Mouse (Mus musculus) testis, adult 2 months (tissue): Measurements from ENCODE around the gene Gm5771.

Experiments
- CTCF ChIP-seq: fragments of 200-500 bp; IDR thresholded peaks from 2 replicates; pipeline ENCODE4 v1.5.1; 2012; ENCODE audit warnings: low read depth, mild to moderate bottlenecking, inconsistent platforms, low read length, moderate library complexity; ENCODE audit not compliant: control insufficient read depth, insufficient read depth, insufficient replicate concordance
- POLR2A ChIP-seq: fragments of 200-500 bp; IDR thresholded peaks from 2 replicates; pipeline ENCODE4 v1.6.1; 2012; ENCODE audit warnings: low read depth, mild to moderate bottlenecking, inconsistent platforms, low read length, moderate library complexity; ENCODE audit not compliant: control insufficient read depth

- no peak for TF ChIP-seq POLR2A
- TF ChIP-seq CTCF: no peak
Measured at GRCm38 (mm10) chr6:41386781-41387180, 5.4 kb upstream of the Gm5771 start.
